Mouse (Mus musculus): Measurements from ENCODE around the gene Mfsd13b. TPM values are rescaled to one million over a fixed set of nuclear protein-coding genes. Genes with fewer than 3 reads are reported as not detected.
"Not testable (repeated sequence)": the region's sequence is repeated elsewhere in the genome, so short reads cannot be mapped to it uniquely, and the experiment has no call there.

The Mfsd13b gene
- polyA plus RNA-seq, 1 experiment: 0.40 TPM

DNA sequence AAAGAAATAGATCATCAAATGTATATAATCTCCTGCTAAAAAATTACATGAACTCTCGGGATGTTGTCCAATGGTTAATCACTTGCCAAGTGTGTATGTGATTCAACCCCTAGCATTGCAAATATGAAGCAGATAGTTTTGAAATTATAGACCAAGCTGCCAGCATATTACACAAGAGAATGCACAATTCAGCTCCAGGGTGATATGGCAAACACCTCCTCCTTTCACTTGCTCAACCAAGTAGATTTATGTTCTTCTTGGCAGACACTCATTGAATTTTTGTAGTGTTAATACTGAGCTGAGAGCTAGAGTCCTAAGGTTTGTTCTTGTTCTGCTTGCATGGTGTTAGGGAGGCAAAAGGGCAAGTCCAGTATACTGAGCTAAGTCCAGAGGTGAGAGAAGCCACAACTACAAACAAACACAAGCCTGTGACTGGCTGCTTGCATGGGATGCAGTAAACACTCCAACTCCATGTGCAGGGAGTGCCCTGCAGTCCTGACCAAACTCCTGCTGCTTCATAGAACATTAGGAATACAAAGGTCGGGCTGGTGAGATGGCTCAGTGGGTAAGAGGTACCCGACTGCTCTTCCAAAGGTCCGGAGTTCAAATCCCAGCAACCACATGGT lies 21.6 kb downstream of the Mfsd13b start:
- H3K27ac ChIP-seq (ENCODE audit: insufficient read depth, low read length): no peak overlapping the region
- H3K4me3 ChIP-seq (ENCODE audit: insufficient read depth, low read length): no peak overlapping the region
- H3K4me1 ChIP-seq (ENCODE audit: control insufficient read depth, insufficient read depth, low read length): no peaks in the 10 kb centered on the region
- TF ChIP-seq CTCF (IDR thresholded peaks at IDR 0.05; ENCODE audit: extremely low read depth, insufficient read depth, low read length): no peak

GRCm38 (mm10) chr7:121011794-121012689 lies 29.7 kb downstream of the Mfsd13b start:
- no peak overlapping the region for H3K27ac ChIP-seq (ENCODE audit: insufficient read depth, low read length)
- H3K4me3 ChIP-seq (ENCODE audit: insufficient read depth, low read length): no peak overlapping the region
- TF ChIP-seq POLR2A (IDR thresholded peaks at IDR 0.05; ENCODE audit: extremely low read depth, insufficient read depth, low read length): no peak
- TF ChIP-seq CTCF (IDR thresholded peaks at IDR 0.05; ENCODE audit: extremely low read depth, insufficient read depth, low read length): no peak

DNA sequence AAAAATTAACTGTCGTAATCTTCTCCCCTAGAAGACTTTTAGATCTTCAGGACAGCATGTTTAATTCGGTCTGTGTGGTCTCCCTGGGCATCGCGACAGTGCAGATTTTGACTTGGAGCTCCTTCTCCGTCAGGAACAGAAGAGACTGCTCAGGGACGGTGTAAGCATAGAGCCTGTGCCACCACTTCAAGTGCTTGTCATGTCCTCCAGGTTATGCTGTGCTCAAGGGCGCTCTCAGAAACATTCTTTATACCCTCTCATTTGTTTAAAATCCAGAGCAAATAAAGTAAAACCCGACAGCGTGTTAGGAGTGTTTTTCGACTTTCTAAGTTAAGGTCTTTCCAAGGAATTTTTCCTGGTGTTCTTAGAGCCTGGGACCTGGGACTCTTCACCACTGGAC lies 32.2 kb downstream of the Mfsd13b start:
- Histone ChIP-seq H3K27ac (ENCODE audit: insufficient read depth, low read length) (no peak overlapping the region), H3K4me1 (ENCODE audit: control insufficient read depth, insufficient read depth, low read length) (no peaks in the 10 kb centered on the region; the same call in 1 of the 2 replicates), H3K4me3 (ENCODE audit: insufficient read depth, low read length) (no peak overlapping the region)
- TF ChIP-seq CTCF (IDR thresholded peaks at IDR 0.05; ENCODE audit: extremely low read depth, insufficient read depth, low read length) (no peak), POLR2A (IDR thresholded peaks at IDR 0.05; ENCODE audit: extremely low read depth, insufficient read depth, low read length) (no peak)

More at GRCm38 (mm10) chr7:121011794-121012689, 29.7 kb downstream of the Mfsd13b start:
- no peaks in the 10 kb centered on the region; the same call in 1 of the 2 replicates for H3K4me1 ChIP-seq (ENCODE audit: control insufficient read depth, insufficient read depth, low read length)

GRCm38 (mm10) chr7:121018778-121019177 lies 36.5 kb downstream of the Mfsd13b start:
- Histone ChIP-seq H3K27ac (ENCODE audit: insufficient read depth, low read length) (no peak overlapping the region), H3K4me1 (ENCODE audit: control insufficient read depth, insufficient read depth, low read length) (no peaks in the 10 kb centered on the region), H3K4me3 (ENCODE audit: insufficient read depth, low read length) (no peak overlapping the region)
- no peak for TF ChIP-seq CTCF (IDR thresholded peaks at IDR 0.05; ENCODE audit: extremely low read depth, insufficient read depth, low read length)
- TF ChIP-seq POLR2A (IDR thresholded peaks at IDR 0.05; ENCODE audit: extremely low read depth, insufficient read depth, low read length): no peak

DNA sequence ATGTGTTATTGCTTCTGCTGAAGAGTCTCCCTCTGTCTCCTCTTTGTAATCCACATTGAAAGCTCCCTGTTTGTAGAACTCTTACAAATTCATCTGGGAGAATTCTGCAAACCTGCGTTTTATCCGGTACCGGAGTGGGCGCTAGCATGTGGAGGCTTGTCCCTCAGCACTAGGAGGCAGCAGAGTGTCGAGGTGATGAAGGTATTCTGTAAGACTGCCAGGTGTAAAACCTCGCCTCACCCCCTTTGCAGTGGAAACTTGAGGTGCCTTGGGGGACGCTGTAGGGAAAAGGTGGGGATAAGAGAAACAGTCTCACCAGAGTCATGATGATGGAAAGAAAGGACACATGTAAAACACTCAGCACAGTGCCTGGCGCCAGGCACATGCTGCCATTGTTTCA lies 38.0 kb downstream of the Mfsd13b start:
- Histone ChIP-seq H3K4me1 (ENCODE audit: control insufficient read depth, insufficient read depth, low read length) (no peaks in the 10 kb centered on the region), H3K4me3 (ENCODE audit: insufficient read depth, low read length) (no peak overlapping the region), H3K27ac (ENCODE audit: insufficient read depth, low read length) (no peak overlapping the region)
- no peak for TF ChIP-seq POLR2A (IDR thresholded peaks at IDR 0.05; ENCODE audit: extremely low read depth, insufficient read depth, low read length)
- peak; percentile 29 for TF ChIP-seq CTCF (IDR thresholded peaks at IDR 0.05; ENCODE audit: extremely low read depth, insufficient read depth, low read length)

- no peak overlapping the region for H3K27ac ChIP-seq (ENCODE audit: insufficient read depth, low read length)
- H3K4me1 ChIP-seq (ENCODE audit: control insufficient read depth, insufficient read depth, low read length): no peaks in the 10 kb centered on the region
- TF ChIP-seq POLR2A (IDR thresholded peaks at IDR 0.05; ENCODE audit: extremely low read depth, insufficient read depth, low read length): no peak
- TF ChIP-seq CTCF (IDR thresholded peaks at IDR 0.05; ENCODE audit: extremely low read depth, insufficient read depth, low read length): no peak
- H3K4me3 ChIP-seq (ENCODE audit: insufficient read depth, low read length): no peak overlapping the region
Observed at GRCm38 (mm10) chr7:121025221-121026008, 43.1 kb downstream of the Mfsd13b start.

- TF ChIP-seq CTCF (IDR thresholded peaks at IDR 0.05; ENCODE audit: extremely low read depth, insufficient read depth, low read length) (no peak), POLR2A (IDR thresholded peaks at IDR 0.05; ENCODE audit: extremely low read depth, insufficient read depth, low read length) (no peak)
- Histone ChIP-seq H3K4me1 (ENCODE audit: control insufficient read depth, insufficient read depth, low read length) (no peaks in the 10 kb centered on the region), H3K4me3 (ENCODE audit: insufficient read depth, low read length) (no peak overlapping the region)
Observed at GRCm38 (mm10) chr7:121026300-121026699, 44.0 kb downstream of the Mfsd13b start.

GRCm38 (mm10) chr7:121029947-121030346 lies 47.6 kb downstream of the Mfsd13b start:
- not testable (repeated sequence) for H3K27ac ChIP-seq (ENCODE audit: insufficient read depth, low read length); H3K4me3 ChIP-seq (ENCODE audit: insufficient read depth, low read length); H3K4me1 ChIP-seq (ENCODE audit: control insufficient read depth, insufficient read depth, low read length)

More at GRCm38 (mm10) chr7:121026300-121026699, 44.0 kb downstream of the Mfsd13b start:
- H3K27ac ChIP-seq (ENCODE audit: insufficient read depth, low read length): no peak overlapping the region

DNA sequence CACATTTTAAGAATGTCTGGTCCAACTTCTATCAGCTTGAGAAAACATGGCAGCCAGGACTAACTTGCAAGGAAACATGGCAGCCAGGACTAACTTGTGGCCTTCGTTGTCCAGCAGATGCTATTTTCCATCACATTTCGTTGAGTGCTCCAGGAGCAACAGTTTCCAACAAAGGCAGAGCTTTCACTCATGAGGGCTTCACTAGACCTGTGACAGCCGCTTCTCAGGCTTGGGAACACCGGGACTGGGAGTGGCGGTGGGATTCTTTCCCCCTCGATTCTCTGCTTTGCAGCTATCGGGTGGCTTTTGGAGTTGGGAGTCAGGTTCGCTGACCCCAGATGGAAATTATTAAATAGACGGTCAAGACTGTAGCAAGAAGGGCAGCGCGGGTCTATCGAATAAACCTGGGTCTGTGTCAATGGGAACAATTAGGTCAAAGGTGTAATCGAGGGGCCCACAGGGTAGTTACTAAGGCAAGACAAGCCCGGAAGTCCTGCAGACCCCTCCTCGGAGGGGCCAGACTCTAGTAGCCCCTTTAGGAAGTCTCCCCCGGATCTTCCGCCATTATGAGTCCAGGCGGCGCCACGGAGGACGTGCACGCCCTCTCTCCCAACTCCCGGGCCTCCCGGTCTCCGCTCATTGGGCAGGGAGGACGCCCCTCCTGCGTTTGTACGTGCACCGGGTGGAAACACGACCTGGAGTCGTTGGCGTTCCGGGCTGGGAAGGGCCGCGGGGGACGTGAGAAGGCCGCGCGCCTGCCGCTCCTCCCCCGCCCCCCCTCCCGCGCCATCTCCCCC lies 51.7 kb downstream of the Mfsd13b start, which contains the start of gene Mettl9:
Mettl9 (plus strand) TSS at position 590 of the 797 bp plus-strand sequence.
- Histone ChIP-seq H3K4me1 (ENCODE audit: control insufficient read depth, insufficient read depth, low read length) (peaks cover 3% of the 10 kb centered on the region; the same call in 1 of the 2 replicates), H3K27ac (ENCODE audit: insufficient read depth, low read length) (peak within 1 kb of the TSS; percentile 97), H3K4me3 (ENCODE audit: insufficient read depth, low read length) (peak within 1 kb of the TSS; percentile 59)
- TF ChIP-seq CTCF (IDR thresholded peaks at IDR 0.05; ENCODE audit: extremely low read depth, insufficient read depth, low read length) (no peak), POLR2A (IDR thresholded peaks at IDR 0.05; ENCODE audit: extremely low read depth, insufficient read depth, low read length) (peak; percentile 81)

Data from cortical plate, adult 2 months (tissue).